Mouse (Mus musculus) CH12F3 (cell line): Measurements from ENCODE around the gene Jak2.

Experiments
- in situ Hi-C: fragments of 300-500 bp; cut with MboI; formaldehyde crosslinking; loops from 2 replicates; pipeline ENCODE4 v1.14.3; 2020; ENCODE audit warnings: low sequenced_read_pairs

Jak2 gene

DNA sequence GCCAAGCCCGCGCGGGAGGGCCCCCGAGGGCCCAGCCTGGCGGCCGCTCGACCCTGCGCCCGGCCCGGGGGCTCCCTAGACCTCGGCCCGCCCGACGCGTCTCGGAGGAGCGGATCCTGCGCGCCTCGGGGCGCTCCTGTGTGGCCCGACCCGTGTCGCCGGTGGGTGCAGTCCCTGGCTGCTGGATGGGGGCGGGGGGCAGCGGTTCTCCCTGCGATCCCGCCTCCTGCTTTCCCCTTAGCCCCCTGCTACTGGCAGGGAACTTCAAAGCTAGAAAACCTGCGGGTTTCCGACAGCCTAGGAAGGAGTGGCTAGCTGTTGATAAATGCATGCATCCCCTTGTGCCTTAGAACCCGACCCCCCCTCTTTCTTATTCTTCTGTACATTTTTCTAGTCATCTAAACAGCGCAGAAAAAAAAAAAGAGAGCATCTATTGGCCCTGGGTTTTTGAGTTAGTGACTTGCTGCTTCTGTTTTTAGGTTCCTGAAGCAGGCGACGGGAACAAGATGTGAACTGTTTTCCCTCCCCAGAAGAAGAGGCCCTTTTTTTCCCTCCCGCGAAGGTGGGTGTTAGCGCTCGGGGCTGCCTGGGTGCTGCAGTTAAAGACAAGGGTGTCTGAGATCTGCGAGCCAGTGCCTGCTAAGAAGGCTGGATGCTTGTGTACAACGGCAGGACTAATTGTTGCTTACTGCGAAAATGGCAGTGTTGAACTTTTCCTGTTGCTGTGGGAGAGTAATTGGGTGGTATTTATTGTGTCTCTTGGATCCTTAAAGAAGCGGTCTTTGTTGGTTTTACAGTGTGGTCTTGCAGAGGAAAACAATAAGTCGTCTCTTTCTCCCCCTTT lies 552 bp downstream of the Jak2 start:
- in situ Hi-C loops = loop anchor here (10.0 kb wide), 1 partner anchor 187 kb away; no protein-coding TSS in a partner anchor

DNA sequence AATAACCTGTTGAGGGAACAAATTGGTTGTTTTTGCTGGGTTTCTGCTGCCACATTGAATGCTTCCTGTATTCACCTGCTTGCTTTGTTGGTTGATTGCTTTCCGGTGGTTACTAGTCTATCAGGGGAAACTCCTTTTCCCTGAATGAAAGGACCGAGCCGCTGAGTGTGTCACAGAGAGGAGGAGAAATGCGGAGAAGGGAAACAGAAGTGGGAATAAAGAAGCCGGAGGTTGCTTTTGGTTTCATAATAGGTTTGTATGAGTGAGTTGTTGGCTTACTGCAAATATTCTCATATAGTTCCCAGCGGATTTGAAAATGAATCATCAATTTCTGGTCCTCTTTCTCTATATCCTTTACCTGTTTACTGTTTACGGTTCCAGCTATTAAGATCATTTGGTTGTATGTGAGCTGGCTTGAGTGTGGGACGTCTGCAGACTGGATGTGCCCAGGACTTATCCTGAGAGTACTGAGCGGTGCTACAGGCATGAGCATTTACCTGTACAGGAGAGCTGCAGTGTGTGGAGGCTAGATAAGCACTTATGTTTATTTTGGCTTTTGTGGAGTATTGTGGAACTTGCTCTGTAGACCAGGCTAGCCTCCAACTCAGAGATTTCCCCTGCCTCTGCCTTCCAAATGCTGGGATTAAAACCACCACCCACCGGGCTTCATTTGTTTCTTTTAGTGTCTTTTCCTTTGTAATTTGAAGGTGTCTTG lies 1.4 kb downstream of the Jak2 start:
- in situ Hi-C loops = loop anchor here (10.0 kb wide), 1 partner anchor 188 kb away; no protein-coding TSS in a partner anchor

DNA sequence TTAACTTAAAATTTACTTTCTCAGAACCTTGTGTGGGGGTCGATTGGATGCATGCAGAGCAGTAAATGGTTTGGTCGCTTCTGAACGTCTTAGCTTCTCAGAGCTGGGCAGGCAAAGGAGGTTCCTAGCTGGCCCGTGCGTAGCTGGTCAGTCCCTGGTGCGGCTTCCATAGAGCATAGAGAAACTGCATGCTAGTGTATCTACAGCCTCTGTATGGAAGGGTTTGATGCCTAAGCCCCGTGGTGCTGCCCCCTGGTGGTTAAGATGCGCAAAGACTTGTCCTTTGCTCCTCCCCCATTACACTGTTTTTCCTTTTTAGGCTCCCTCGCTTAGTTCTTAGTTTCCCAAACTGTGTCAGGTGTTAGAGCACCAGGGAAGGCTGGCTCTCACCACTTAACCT lies 2.1 kb downstream of the Jak2 start:
- in situ Hi-C loops = loop anchor here (10.0 kb wide), 1 partner anchor 189 kb away; no protein-coding TSS in a partner anchor

- in situ Hi-C loops = loop anchor here (10.0 kb wide), 1 partner anchor 190 kb away; no protein-coding TSS in a partner anchor
Observed at GRCm38 (mm10) chr19:29254671-29255070, 3.0 kb downstream of the Jak2 start.

GRCm38 (mm10) chr19:29255327-29256027 lies 3.8 kb downstream of the Jak2 start:
- in situ Hi-C loops = loop anchor here (10.0 kb wide), 1 partner anchor 191 kb away; no protein-coding TSS in a partner anchor

DNA sequence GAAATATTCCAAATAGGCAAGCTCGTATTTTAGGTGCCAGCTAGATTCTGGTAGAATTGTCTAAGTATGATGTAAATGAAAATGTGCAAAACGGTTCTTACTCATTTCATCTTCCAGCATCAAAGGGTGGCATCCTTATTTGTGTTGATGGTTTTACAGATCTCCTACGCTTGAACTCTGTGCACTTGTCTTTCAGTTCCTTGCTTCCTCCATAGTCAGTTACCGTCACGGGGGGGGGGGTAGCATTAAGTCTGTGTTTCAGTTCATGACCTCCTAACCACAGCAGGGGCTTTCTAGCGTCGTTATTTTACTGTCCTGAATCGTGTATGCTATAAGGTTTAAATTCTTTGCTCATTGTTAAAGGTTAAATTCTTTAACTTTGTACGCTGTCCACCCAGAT lies 10.0 kb downstream of the Jak2 start:
- in situ Hi-C loops = no loop called here

DNA sequence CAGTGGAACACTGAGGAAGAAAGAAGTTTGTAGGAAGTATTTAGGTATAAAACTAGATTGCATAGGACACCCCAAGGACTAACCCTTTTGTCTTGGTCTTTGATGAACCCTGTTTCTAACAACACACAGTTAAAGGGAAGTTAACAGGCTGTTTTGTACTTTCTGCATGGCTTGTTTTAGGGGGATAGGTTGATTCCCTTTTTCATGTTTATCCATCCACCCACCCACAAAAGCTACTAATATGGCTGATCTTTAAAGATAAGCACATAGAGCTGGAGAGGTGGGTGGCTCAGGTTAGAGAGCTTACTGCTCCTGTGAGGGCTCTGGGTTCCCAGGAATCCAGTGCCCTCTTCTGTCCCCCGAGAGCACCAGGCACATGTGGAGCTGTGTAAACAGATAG lies 11.9 kb downstream of the Jak2 start:
- in situ Hi-C loops = no loop called here

- in situ Hi-C loops = no loop called here
Observed at GRCm38 (mm10) chr19:29265538-29265937, 13.9 kb downstream of the Jak2 start.

- in situ Hi-C loops = no loop called here
Observed at GRCm38 (mm10) chr19:29267075-29267868, 15.6 kb downstream of the Jak2 start.

- in situ Hi-C loops = no loop called here
Observed at GRCm38 (mm10) chr19:29268788-29269321, 17.2 kb downstream of the Jak2 start.

GRCm38 (mm10) chr19:29270226-29270625 lies 18.6 kb downstream of the Jak2 start:
- in situ Hi-C loops = no loop called here

GRCm38 (mm10) chr19:29271147-29271578 lies 19.5 kb downstream of the Jak2 start:
- in situ Hi-C loops = no loop called here

GRCm38 (mm10) chr19:29272011-29272809 lies 20.6 kb downstream of the Jak2 start:
- in situ Hi-C loops = no loop called here

GRCm38 (mm10) chr19:29276414-29276813 lies 24.8 kb downstream of the Jak2 start:
- in situ Hi-C loops = no loop called here

DNA sequence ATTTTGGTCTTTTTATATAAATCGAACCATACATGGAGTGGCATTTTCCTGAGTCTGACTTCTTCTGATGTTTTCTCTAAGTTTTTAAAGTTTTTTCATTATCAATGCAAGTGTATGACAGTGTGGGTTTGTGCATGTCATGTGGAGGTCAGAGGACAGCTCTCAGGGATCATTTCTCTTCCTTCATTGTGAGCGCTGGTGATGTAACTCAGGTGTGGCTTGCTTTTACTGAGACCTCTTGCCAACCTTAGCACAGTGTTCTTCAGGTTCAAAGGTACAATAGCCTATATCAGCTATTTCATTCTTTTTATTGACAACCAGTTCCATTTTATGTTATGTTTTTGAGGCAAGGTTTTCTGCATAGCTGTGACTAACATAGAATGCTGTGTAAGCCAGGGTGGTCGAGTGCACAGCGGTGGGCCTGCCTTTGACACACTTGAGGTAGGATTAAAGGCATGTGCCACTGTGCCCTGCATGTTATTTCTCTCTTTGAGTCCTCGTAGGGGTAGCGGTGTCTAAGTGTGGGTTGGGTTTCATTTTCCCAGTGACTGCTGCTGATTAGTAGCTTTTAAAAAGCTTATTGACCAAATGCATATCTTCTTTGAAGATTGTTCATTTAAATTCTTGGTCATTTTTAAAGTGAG lies 27.4 kb downstream of the Jak2 start:
- in situ Hi-C loops = no loop called here

GRCm38 (mm10) chr19:29285451-29285869 lies 33.8 kb downstream of the Jak2 start:
- in situ Hi-C loops = no loop called here

DNA sequence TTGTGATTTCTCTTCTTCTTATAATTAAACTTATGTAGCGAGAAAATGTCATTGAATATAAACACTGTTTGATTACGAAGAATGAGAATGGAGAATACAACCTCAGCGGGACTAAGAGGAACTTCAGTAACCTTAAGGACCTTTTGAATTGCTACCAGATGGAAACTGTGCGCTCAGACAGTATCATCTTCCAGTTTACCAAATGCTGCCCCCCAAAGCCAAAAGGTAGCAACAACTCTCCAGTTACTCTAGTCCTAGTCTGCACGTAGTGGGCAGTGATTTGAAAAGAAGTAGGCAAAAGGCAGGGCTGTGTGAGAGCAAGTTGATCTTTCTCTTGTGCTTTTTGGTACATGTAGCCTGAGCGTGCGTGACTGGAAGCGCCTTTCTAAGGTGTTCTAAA lies 36.2 kb downstream of the Jak2 start:
- in situ Hi-C loops = no loop called here

GRCm38 (mm10) chr19:29291532-29291931 lies 39.9 kb downstream of the Jak2 start:
- in situ Hi-C loops = no loop called here

DNA sequence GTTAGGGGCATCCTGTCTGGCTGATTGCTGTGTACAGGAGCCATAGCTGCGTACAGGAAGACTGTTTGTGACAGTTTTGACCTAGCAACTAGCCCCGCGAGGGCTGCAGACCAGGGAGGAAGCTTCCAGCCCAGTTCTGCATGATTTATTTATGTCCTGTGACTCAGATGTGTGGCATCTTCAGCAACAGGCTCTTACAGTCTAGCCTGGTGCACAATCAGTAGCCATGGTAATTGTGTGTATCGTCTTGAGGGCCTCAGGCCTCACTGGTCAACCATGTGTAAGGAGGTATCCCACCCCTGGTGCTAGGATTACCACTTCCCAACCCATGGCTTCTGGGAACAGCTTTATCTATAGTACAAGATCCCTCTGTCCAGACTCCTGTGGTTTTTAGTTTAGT lies 40.9 kb downstream of the Jak2 start:
- in situ Hi-C loops = no loop called here
